Mouse (Mus musculus) urinary bladder, postnatal 25 days (tissue): ENCODE measurements around the gene Ttc23.

Source experiments
- DNase-seq: peaks from one replicate; pipeline ENCODE4 v3.0.0; 2022; ENCODE audit warnings: low spot score

Ttc23 gene

GRCm38 (mm10) chr7:67645681-67646014 lies 1.6 kb upstream of the Ttc23 start:
- no peak for DNase-seq

- no peak for DNase-seq
These were observed 1.1 kb upstream of the Ttc23 start for GRCm38 (mm10) chr7:67646131-67646530.

- DNase-seq = no peak
These were observed 1.2 kb downstream of the Ttc23 start for GRCm38 (mm10) chr7:67648376-67648775.

GRCm38 (mm10) chr7:67652211-67652610 lies 5.0 kb downstream of the Ttc23 start:
- no peak for DNase-seq

GRCm38 (mm10) chr7:67654668-67655067 lies 7.5 kb downstream of the Ttc23 start:
- no peak for DNase-seq

GRCm38 (mm10) chr7:67655186-67655585 lies 8.0 kb downstream of the Ttc23 start:
- no peak for DNase-seq

GRCm38 (mm10) chr7:67658110-67658509 lies 10.9 kb downstream of the Ttc23 start:
- no peak for DNase-seq

GRCm38 (mm10) chr7:67662424-67662823 lies 15.2 kb downstream of the Ttc23 start:
- no peak for DNase-seq

GRCm38 (mm10) chr7:67663981-67664694 lies 16.9 kb downstream of the Ttc23 start:
- DNase-seq = no peak

GRCm38 (mm10) chr7:67670965-67671364 lies 23.8 kb downstream of the Ttc23 start:
- no peak for DNase-seq

- peak; percentile 98 for DNase-seq
These were observed 25.4 kb downstream of the Ttc23 start for GRCm38 (mm10) chr7:67672650-67673049.

- DNase-seq = no peak
These were observed 26.4 kb downstream of the Ttc23 start for GRCm38 (mm10) chr7:67673656-67674055.

GRCm38 (mm10) chr7:67678878-67679499 lies 31.8 kb downstream of the Ttc23 start:
- no peak for DNase-seq

GRCm38 (mm10) chr7:67681078-67681477 lies 33.9 kb downstream of the Ttc23 start:
- no peak for DNase-seq

GRCm38 (mm10) chr7:67683006-67683405 lies 35.8 kb downstream of the Ttc23 start:
- no peak for DNase-seq

- DNase-seq = no peak
These were observed 39.3 kb downstream of the Ttc23 start for GRCm38 (mm10) chr7:67686545-67686944.

GRCm38 (mm10) chr7:67688281-67688680 lies 41.1 kb downstream of the Ttc23 start:
- DNase-seq = no peak

- no peak for DNase-seq
These were observed 42.6 kb downstream of the Ttc23 start for GRCm38 (mm10) chr7:67689793-67690192.

- DNase-seq = no peak
These were observed 43.8 kb downstream of the Ttc23 start for GRCm38 (mm10) chr7:67691036-67691435.

GRCm38 (mm10) chr7:67692141-67692540 lies 44.9 kb downstream of the Ttc23 start:
- DNase-seq = no peak

- no peak for DNase-seq
These were observed 45.8 kb downstream of the Ttc23 start for GRCm38 (mm10) chr7:67692791-67693538.

- no peak for DNase-seq
These were observed 48.7 kb downstream of the Ttc23 start for GRCm38 (mm10) chr7:67695906-67696305.
